Mouse (Mus musculus): Measurements from ENCODE around the gene Man2a1. TPM values are rescaled to one million over a fixed set of nuclear protein-coding genes. Genes with fewer than 3 reads are reported as not detected.

Gene Man2a1
- polyA plus RNA-seq, 1 experiment: 28.4 TPM

DNA sequence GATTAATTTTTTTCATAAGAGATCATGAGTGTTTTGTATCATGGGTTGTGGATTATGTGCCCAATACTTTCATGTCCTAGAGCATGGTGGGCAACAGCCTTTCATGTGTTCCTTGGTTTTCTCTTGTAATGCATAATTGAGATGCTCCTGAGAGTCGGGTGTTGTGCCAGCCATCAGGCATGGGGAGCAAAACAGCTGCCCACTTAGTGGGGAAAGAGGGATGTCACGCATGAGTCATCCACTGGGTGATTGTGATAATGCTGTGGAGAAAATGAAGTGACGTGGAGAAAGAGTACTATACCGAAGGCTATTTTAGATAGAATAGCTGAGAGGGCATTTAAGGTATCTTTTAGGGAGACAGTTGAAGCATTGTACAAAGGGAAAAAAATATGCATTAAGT is 18.5 kb downstream of the Man2a1 start:
- no peaks in the 10 kb centered on the region for H3K36me3 ChIP-seq (ENCODE audit: control insufficient read depth, insufficient read depth, low read length)
- H3K27ac ChIP-seq (ENCODE audit: control insufficient read depth, insufficient read depth, low read depth, low read length): no peak overlapping the region
- H3K4me1 ChIP-seq (ENCODE audit: control insufficient read depth, insufficient read depth, low read length): no peaks in the 10 kb centered on the region
- TF ChIP-seq CTCF (IDR thresholded peaks at IDR 0.05; ENCODE audit: control insufficient read depth, insufficient read depth, insufficient replicate concordance, low read depth, low read length) (no peak), POLR2A (IDR thresholded peaks at IDR 0.05; ENCODE audit: control insufficient read depth, low read depth, low read length) (no peak)
- no peaks in the 10 kb centered on the region for H3K27me3 ChIP-seq (ENCODE audit: control insufficient read depth, insufficient read depth, low read length)
- no peak overlapping the region for H3K4me3 ChIP-seq (ENCODE audit: control insufficient read depth, low read depth, low read length)

DNA sequence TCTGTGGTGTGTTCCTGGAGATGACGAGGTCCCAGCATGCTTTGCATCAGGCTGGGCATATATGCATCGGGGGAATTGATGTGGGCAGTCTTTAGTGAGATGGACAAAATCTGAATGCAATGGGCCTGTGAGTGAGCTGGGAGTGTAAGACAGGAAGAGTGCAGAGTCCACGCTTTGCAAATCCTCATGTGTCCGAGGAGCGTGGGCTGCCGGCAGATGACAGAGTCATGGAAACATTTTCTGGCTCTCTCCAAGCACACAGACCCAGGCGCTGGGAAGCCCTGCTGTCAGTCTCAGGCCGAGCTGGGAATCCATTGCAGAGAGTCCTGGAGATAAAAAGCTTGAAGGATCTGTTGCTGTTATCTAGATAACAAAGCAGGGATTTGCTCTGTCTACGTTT is 19.6 kb downstream of the Man2a1 start:
- Histone ChIP-seq H3K27ac (ENCODE audit: control insufficient read depth, insufficient read depth, low read depth, low read length) (no peak overlapping the region), H3K36me3 (ENCODE audit: control insufficient read depth, insufficient read depth, low read length) (no peaks in the 10 kb centered on the region)
- TF ChIP-seq POLR2A (IDR thresholded peaks at IDR 0.05; ENCODE audit: control insufficient read depth, low read depth, low read length) (no peak), CTCF (IDR thresholded peaks at IDR 0.05; ENCODE audit: control insufficient read depth, insufficient read depth, insufficient replicate concordance, low read depth, low read length) (no peak)

DNA sequence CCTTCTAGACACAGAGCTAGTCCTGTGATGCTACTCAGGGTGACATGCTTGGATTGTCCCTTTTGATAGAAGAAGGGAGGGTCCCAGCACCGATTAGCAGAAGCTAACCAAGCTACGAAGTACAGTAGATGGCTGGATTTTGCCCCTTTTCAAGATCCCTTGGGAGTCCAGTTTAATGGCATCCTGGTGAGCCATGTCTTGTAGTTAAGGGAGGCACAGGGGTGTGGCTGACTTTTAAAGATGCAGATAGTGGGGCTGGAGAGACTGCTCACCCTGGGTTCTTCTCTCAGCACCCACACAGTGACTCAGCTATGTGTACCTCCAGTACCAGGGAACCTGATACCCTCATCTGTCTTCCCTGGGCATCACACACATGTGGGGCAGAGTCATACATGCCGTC is 20.1 kb downstream of the Man2a1 start:
- no peak overlapping the region for H3K27ac ChIP-seq (ENCODE audit: control insufficient read depth, insufficient read depth, low read depth, low read length)
- no peaks in the 10 kb centered on the region for H3K27me3 ChIP-seq (ENCODE audit: control insufficient read depth, insufficient read depth, low read length)
- H3K36me3 ChIP-seq (ENCODE audit: control insufficient read depth, insufficient read depth, low read length): no peaks in the 10 kb centered on the region
- TF ChIP-seq CTCF (IDR thresholded peaks at IDR 0.05; ENCODE audit: control insufficient read depth, insufficient read depth, insufficient replicate concordance, low read depth, low read length): no peak
- TF ChIP-seq POLR2A (IDR thresholded peaks at IDR 0.05; ENCODE audit: control insufficient read depth, low read depth, low read length): no peak
- H3K4me1 ChIP-seq (ENCODE audit: control insufficient read depth, insufficient read depth, low read length): no peaks in the 10 kb centered on the region
- no peak overlapping the region for H3K4me3 ChIP-seq (ENCODE audit: control insufficient read depth, low read depth, low read length)

More for the DNA sequence above, 19.6 kb downstream of the Man2a1 start:
- H3K4me3 ChIP-seq (ENCODE audit: control insufficient read depth, low read depth, low read length): no peak overlapping the region
- H3K4me1 ChIP-seq (ENCODE audit: control insufficient read depth, insufficient read depth, low read length): no peaks in the 10 kb centered on the region
- no peaks in the 10 kb centered on the region for H3K27me3 ChIP-seq (ENCODE audit: control insufficient read depth, insufficient read depth, low read length)

DNA sequence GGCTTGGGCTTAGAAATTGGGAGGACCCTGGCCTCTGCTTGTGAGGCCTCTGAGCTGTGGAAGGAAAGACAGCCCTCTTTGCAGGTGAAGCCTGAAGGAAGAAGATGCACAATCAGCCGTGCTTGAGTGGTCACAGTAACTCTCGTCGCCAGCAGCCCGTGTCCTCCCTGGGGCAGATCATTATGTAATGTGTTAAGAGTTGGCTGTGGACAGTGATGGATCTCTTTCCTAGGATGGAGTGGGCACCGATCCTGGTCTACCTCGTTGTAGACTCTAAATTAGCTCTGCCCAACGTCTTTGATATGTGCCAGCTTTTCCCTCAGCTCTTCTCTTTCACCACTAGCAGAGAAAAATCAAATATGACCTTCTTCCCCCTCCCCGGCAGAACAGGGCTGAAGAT is 20.7 kb downstream of the Man2a1 start:
- no peaks in the 10 kb centered on the region for H3K36me3 ChIP-seq (ENCODE audit: control insufficient read depth, insufficient read depth, low read length)
- TF ChIP-seq POLR2A (IDR thresholded peaks at IDR 0.05; ENCODE audit: control insufficient read depth, low read depth, low read length) (no peak), CTCF (IDR thresholded peaks at IDR 0.05; ENCODE audit: control insufficient read depth, insufficient read depth, insufficient replicate concordance, low read depth, low read length) (no peak)

DNA sequence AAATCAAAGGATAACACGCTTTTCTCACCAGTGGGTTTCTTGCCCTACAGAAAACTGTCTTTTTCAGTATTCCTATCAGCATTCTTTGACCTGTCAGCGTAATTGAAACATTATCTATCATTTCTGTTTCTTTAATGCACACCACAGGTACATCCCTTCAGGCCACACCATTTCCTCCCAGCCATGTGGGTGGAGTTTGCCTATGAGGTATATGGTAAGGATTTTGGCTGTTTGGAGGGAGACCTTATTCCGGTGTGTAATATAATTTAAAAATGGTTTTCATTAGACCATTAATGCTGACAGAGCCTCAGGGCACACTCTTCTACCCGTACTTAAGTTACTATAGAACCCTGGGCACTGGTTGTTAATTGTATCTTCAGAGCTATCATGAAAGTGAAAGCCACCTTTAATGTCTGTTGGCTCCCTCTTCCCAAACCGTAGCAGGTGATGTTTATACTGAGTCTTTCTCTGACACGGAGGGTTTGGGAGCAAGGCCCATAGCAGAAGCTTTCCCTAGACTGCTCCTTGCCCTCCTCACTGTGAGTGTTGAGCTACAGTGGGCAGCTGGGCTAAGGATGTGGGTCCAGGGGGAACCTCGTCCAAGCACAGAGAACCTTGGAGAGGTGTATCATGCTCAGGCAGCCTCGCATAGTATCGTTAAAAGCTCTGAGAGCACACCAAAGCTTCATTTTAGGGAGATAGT is 21.3 kb downstream of the Man2a1 start:
- Histone ChIP-seq H3K27me3 (ENCODE audit: control insufficient read depth, insufficient read depth, low read length) (no peaks in the 10 kb centered on the region), H3K4me3 (ENCODE audit: control insufficient read depth, low read depth, low read length) (no peak overlapping the region), H3K36me3 (ENCODE audit: control insufficient read depth, insufficient read depth, low read length) (no peaks in the 10 kb centered on the region), H3K4me1 (ENCODE audit: control insufficient read depth, insufficient read depth, low read length) (no peaks in the 10 kb centered on the region), H3K27ac (ENCODE audit: control insufficient read depth, insufficient read depth, low read depth, low read length) (no peak overlapping the region)
- TF ChIP-seq POLR2A (IDR thresholded peaks at IDR 0.05; ENCODE audit: control insufficient read depth, low read depth, low read length) (no peak), CTCF (IDR thresholded peaks at IDR 0.05; ENCODE audit: control insufficient read depth, insufficient read depth, insufficient replicate concordance, low read depth, low read length) (no peak)

More for the DNA sequence above, 20.7 kb downstream of the Man2a1 start:
- no peaks in the 10 kb centered on the region for H3K27me3 ChIP-seq (ENCODE audit: control insufficient read depth, insufficient read depth, low read length)
- no peak overlapping the region for H3K4me3 ChIP-seq (ENCODE audit: control insufficient read depth, low read depth, low read length)
- no peaks in the 10 kb centered on the region for H3K4me1 ChIP-seq (ENCODE audit: control insufficient read depth, insufficient read depth, low read length)
- no peak overlapping the region for H3K27ac ChIP-seq (ENCODE audit: control insufficient read depth, insufficient read depth, low read depth, low read length)

DNA sequence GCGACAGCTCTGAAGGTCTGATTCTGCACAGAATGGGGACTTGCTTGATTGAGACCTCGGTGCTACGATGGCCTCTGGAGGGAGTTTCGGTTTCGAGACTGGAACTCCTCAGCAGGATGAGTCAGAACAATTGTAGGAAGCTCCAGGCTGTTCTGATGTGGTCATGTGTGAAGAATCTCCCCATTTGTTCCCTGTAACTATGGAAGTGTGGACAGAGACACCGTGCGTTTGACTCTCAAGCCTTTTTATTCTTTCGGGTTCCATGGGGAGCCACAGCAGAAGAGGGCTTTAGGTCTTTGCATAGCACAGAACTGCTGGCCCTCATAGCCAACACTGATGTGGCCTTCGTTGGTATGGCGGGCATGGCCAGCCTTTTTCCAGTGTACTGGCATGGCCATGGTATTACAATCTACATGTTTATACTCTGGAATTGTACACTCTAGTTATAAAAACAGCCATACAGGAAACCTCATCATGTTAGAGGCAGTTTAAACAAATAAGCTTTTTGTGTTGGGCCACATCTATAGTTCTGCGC is 21.9 kb downstream of the Man2a1 start:
- Histone ChIP-seq H3K27me3 (ENCODE audit: control insufficient read depth, insufficient read depth, low read length) (no peaks in the 10 kb centered on the region), H3K4me3 (ENCODE audit: control insufficient read depth, low read depth, low read length) (no peak overlapping the region), H3K36me3 (ENCODE audit: control insufficient read depth, insufficient read depth, low read length) (no peaks in the 10 kb centered on the region), H3K4me1 (ENCODE audit: control insufficient read depth, insufficient read depth, low read length) (no peaks in the 10 kb centered on the region), H3K27ac (ENCODE audit: control insufficient read depth, insufficient read depth, low read depth, low read length) (no peak overlapping the region)
- no peak for TF ChIP-seq CTCF (IDR thresholded peaks at IDR 0.05; ENCODE audit: control insufficient read depth, insufficient read depth, insufficient replicate concordance, low read depth, low read length)
- no peak for TF ChIP-seq POLR2A (IDR thresholded peaks at IDR 0.05; ENCODE audit: control insufficient read depth, low read depth, low read length)

DNA sequence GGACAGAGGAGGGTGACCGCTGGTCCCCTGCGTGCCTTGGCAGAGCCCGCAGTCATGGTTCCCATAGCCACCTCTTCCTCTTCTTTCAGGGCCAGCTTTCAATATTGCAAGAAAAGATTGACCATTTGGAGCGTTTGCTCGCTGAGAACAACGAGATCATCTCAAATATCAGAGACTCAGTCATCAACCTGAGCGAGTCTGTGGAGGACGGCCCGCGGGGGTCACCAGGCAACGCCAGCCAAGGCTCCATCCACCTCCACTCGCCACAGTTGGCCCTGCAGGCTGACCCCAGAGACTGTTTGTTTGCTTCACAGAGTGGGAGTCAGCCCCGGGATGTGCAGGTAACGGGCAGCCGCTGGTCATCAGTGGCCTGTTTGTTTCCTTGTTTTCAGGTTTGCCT is 23.9 kb downstream of the Man2a1 start:
- TF ChIP-seq POLR2A (IDR thresholded peaks at IDR 0.05; ENCODE audit: control insufficient read depth, low read depth, low read length) (no peak), CTCF (IDR thresholded peaks at IDR 0.05; ENCODE audit: control insufficient read depth, insufficient read depth, insufficient replicate concordance, low read depth, low read length) (no peak)
- Histone ChIP-seq H3K4me3 (ENCODE audit: control insufficient read depth, low read depth, low read length) (no peak overlapping the region), H3K27me3 (ENCODE audit: control insufficient read depth, insufficient read depth, low read length) (no peaks in the 10 kb centered on the region), H3K4me1 (ENCODE audit: control insufficient read depth, insufficient read depth, low read length) (no peaks in the 10 kb centered on the region), H3K36me3 (ENCODE audit: control insufficient read depth, insufficient read depth, low read length) (no peaks in the 10 kb centered on the region), H3K27ac (ENCODE audit: control insufficient read depth, insufficient read depth, low read depth, low read length) (no peak overlapping the region)

Data from testis, adult 2 months (tissue).